Mouse (Mus musculus): ENCODE results near the gene Psmb4. TPM values are rescaled to one million over a fixed set of nuclear protein-coding genes. Genes with fewer than 3 reads are reported as not detected.
"Not testable (repeated sequence)": the region's sequence is repeated elsewhere in the genome, so short reads cannot be mapped to it uniquely, and the experiment has no call there.

Psmb4 gene
- polyA plus RNA-seq (2015; fragmentation: Nextera tagmentation; extraction: Ambion mirVana), result 138 and 157 TPM in 2 replicates

DNA sequence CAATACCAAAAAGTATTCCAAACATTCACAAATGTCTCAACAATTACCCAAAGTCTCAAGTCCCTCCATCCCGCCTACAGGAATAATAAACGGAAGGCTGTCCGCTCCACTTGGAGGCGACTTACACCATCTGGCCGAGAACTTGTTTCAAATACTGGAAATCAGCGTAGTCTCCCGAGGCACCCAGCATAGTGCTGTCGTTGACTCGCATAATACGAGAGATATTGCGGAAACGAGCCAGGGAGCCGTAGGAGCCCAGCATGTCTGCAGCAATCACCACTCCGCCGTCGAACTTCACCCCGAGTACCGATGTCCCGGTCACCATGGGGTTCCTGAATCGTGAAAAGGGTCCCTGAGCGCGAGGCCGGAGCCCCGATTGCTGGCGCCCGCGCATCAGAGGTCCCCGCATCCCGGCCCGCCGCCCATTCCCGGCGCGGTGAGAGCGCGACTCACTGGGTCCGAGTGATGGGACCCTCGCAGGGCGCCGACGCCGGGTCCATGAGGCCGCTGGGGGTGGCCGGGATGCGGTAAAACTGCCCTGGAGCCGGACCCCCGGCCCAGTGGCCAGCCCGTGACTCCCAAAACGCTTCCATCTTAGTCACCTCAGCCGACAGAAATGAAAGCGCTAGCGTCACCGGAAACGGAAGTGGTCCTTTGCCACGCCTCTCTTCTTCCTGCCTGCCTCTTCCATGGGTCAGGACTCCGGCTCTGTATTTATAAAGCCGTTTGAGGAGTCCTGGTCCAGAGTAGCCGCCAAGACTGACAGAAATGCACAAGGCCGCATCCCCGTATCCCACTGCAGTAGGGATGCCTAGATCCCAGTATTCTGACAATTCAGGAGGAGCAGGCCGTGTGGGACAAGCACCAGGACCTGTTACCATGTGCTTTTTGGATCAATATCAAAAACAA lies at the start of gene Psmb4:
Psmb4 (minus strand) TSS at position 646 of the 909 bp plus-strand sequence.
- peaks cover 18% of the 10 kb centered on the region for H3K36me3 ChIP-seq (ENCODE audit: control insufficient read depth, insufficient read depth)
- H3K27ac ChIP-seq (ENCODE audit: low read length), result peak within 1 kb of the TSS; percentile 74
- no peaks in the 10 kb centered on the region for H3K9me3 ChIP-seq (replicated peaks; ENCODE audit: control insufficient read depth, low read length)
- peak within 1 kb of the TSS; percentile 75 for H3K4me3 ChIP-seq (ENCODE audit: low read depth, low read length)
- peak within 1 kb of the TSS; percentile 79 for H3K9ac ChIP-seq (ENCODE audit: low read depth, low read length)
- WGBS (ENCODE audit: insufficient replicate concordance), result under 1% methylated on average over 61 of the region's 61 CpGs
- H3K4me1 ChIP-seq (ENCODE audit: control insufficient read depth, low read depth, low read length), result peaks cover 14% of the 10 kb centered on the region
- peak within 1 kb of the TSS; percentile 96 for H3K4me2 ChIP-seq (ENCODE audit: low read depth, low read length)
- H3K27me3 ChIP-seq (ENCODE audit: control insufficient read depth, insufficient read depth, low read depth, low read length), result no peaks in the 10 kb centered on the region
- peak; percentile 82 for ATAC-seq (ENCODE audit: low read depth)

DNA sequence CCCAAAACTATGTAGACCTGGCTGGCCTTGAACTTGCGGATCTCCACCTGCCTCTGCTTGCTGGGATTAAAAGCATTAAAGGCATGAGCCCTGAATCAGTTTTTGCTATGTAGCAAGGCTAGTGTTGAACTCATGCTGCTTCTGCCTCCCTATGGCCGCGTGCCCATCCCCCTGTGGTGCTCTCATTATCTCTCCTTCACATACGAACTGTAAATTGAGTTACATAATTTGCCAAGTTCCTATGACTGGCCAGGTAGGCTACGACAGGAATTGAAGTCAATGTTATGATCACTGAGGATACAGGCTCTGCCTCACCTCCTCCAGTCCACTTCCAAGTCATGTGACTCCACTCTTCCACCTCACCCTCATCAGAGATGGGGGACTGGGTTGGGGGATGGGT lies 49.4 kb upstream of the Psmb4 start:
- 33% methylated on average over 5 of the region's 5 CpGs for WGBS (ENCODE audit: insufficient replicate concordance)
- not testable (repeated sequence) for H3K4me2 ChIP-seq (ENCODE audit: low read depth, low read length); H3K4me3 ChIP-seq (ENCODE audit: low read depth, low read length); ATAC-seq (ENCODE audit: low read depth); H3K27ac ChIP-seq (ENCODE audit: low read length); H3K36me3 ChIP-seq (ENCODE audit: control insufficient read depth, insufficient read depth); H3K27me3 ChIP-seq (ENCODE audit: control insufficient read depth, insufficient read depth, low read depth, low read length); H3K9me3 ChIP-seq (replicated peaks; ENCODE audit: control insufficient read depth, low read length); H3K9ac ChIP-seq (ENCODE audit: low read depth, low read length)
- peaks cover 34% of the 10 kb centered on the region for H3K4me1 ChIP-seq (ENCODE audit: control insufficient read depth, low read depth, low read length)

DNA sequence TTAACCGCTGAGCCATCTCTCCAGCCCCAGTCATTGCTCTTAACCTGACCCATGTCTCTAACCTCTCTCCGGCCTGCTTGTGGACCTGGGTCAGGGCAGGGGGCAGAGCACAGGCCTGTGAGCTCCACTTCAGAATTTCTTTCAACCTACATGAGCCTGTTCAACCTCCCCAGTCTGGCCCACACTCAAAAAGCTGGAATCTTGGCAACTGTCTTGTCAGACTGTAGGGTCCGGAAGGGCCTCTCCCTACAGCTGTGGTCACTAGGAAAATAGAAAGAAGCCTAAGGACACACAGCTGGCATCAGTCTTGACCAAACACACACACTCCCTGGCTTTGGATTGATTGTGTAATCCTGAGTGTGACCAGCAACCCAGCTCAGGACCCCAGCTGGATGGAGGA lies 48.6 kb upstream of the Psmb4 start:
- Histone ChIP-seq H3K4me2 (ENCODE audit: low read depth, low read length) (peak overlapping the region; percentile 24; the same call in 1 of the 2 replicates), H3K4me1 (ENCODE audit: control insufficient read depth, low read depth, low read length) (peaks cover 38% of the 10 kb centered on the region), H3K27ac (ENCODE audit: low read length) (peak overlapping the region; percentile 50; the same call in 1 of the 2 replicates)
- H3K27me3 ChIP-seq (ENCODE audit: control insufficient read depth, insufficient read depth, low read depth, low read length); H3K9me3 ChIP-seq (replicated peaks; ENCODE audit: control insufficient read depth, low read length); H3K9ac ChIP-seq (ENCODE audit: low read depth, low read length); H3K4me3 ChIP-seq (ENCODE audit: low read depth, low read length); ATAC-seq (ENCODE audit: low read depth); H3K36me3 ChIP-seq (ENCODE audit: control insufficient read depth, insufficient read depth): not testable (repeated sequence)
- WGBS (ENCODE audit: insufficient replicate concordance), result 73% methylated on average over 3 of the region's 3 CpGs

DNA sequence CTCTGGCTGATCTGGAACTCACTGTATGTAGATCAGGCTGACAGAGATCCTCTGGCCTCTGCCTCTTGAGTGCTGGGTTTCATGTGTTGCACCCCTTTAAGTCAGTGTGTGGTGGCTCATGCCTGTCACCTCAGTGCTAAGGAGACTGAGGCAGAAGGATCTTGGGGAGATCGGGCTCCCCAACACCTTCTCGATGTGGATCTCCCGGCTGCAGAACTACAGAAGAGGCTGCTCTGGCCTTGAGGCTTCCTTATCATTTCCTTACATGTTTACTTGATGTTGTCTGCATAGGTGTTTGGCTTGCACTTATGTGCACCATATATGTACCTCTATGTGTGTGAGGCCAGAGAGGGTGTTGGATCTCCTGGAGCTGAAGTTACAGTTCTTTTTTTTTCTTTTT lies 47.8 kb upstream of the Psmb4 start:
- H3K4me1 ChIP-seq (ENCODE audit: control insufficient read depth, low read depth, low read length), result peaks cover 38% of the 10 kb centered on the region
- not testable (repeated sequence) for H3K4me3 ChIP-seq (ENCODE audit: low read depth, low read length); ATAC-seq (ENCODE audit: low read depth); H3K9me3 ChIP-seq (replicated peaks; ENCODE audit: control insufficient read depth, low read length); H3K9ac ChIP-seq (ENCODE audit: low read depth, low read length); H3K27ac ChIP-seq (ENCODE audit: low read length); H3K27me3 ChIP-seq (ENCODE audit: control insufficient read depth, insufficient read depth, low read depth, low read length); H3K36me3 ChIP-seq (ENCODE audit: control insufficient read depth, insufficient read depth)
- H3K4me2 ChIP-seq (ENCODE audit: low read depth, low read length), result peak overlapping the region; percentile 17; the same call in 1 of the 2 replicates
- 27% methylated on average over 3 of the region's 3 CpGs for WGBS (ENCODE audit: insufficient replicate concordance)

DNA sequence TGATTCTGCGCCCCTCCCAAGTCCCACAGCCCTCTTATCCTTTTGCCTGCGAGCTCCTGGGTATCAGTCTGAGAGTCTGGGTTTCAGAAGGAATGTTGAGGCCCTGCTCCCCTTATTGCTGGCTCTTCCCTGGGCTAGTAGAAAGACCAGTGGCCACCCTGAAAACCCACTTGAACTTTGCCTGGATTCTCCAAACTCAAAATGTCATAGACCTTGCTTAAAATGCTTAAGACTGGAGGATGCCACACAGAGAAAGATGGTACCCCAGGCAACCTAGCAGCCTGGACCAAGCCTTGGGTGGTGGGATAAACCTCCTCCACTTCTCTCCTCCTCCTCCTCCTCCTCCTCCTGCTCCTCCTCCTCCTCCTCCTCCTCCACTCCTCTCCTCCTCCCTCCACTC lies 46.8 kb upstream of the Psmb4 start:
- H3K27ac ChIP-seq (ENCODE audit: low read length), result peak overlapping the region; percentile 89

DNA sequence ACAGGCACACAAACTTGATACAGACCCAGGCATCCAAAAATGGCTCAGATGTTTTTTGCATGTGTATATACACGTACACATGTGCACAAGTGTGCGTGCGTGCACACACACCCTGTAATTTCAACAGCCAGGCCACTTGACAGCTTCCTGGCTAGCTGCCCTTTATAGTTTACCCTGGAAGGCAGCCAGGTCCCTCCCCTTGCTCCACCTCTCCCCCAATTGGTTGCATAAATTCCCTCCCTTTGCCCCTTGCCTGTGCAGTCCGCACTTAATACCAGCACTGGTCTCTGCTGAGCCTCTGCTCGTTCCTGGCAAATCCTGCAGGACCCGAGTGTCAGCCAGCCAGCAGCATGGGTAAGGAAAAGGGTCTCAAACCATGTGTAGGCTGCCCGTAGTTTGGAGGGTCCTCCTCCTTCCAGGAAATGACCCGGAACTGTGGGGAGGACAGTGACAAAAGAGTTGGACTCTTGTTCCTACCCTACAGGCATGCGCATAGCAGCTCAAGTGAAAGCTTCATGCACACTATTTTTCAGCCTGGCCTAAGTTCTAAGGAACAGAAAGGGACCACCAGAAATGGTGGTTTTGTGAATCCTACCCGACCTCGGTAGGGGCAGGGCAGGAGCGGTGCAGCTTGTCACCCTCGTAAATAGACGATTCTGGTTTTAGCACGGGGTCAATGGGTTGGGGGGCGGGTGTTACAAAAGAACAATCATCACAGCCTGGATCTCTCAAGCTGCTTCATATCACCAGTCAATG lies 46.2 kb upstream of the Psmb4 start, which contains the start of gene Selenbp1:
Selenbp1 (plus strand) TSS at position 248 of the 756 bp plus-strand sequence.
- Histone ChIP-seq H3K9ac (ENCODE audit: low read depth, low read length) (peak within 1 kb of the TSS; percentile 72), H3K27ac (ENCODE audit: low read length) (peak within 1 kb of the TSS; percentile 89), H3K9me3 (replicated peaks; ENCODE audit: control insufficient read depth, low read length) (no peaks in the 10 kb centered on the region), H3K36me3 (ENCODE audit: control insufficient read depth, insufficient read depth) (no peaks in the 10 kb centered on the region), H3K4me2 (ENCODE audit: low read depth, low read length) (peak within 1 kb of the TSS; percentile 57), H3K4me3 (ENCODE audit: low read depth, low read length) (peak within 1 kb of the TSS; percentile 64), H3K27me3 (ENCODE audit: control insufficient read depth, insufficient read depth, low read depth, low read length) (no peaks in the 10 kb centered on the region), H3K4me1 (ENCODE audit: control insufficient read depth, low read depth, low read length) (peaks cover 38% of the 10 kb centered on the region)
- ATAC-seq (ENCODE audit: low read depth), result peak; percentile 85
- WGBS (ENCODE audit: insufficient replicate concordance), result 2% methylated on average over 16 of the region's 16 CpGs

More for the DNA sequence above, 46.8 kb upstream of the Psmb4 start:
- peaks cover 38% of the 10 kb centered on the region for H3K4me1 ChIP-seq (ENCODE audit: control insufficient read depth, low read depth, low read length)
- H3K9ac ChIP-seq (ENCODE audit: low read depth, low read length); H3K9me3 ChIP-seq (replicated peaks; ENCODE audit: control insufficient read depth, low read length); H3K36me3 ChIP-seq (ENCODE audit: control insufficient read depth, insufficient read depth); ATAC-seq (ENCODE audit: low read depth); H3K27me3 ChIP-seq (ENCODE audit: control insufficient read depth, insufficient read depth, low read depth, low read length): not testable (repeated sequence)
- H3K4me2 ChIP-seq (ENCODE audit: low read depth, low read length), result peak overlapping the region; percentile 57
- WGBS (ENCODE audit: insufficient replicate concordance), result no CpG with 5 or more reads among the region's 2 CpGs
- peak overlapping the region; percentile 64 for H3K4me3 ChIP-seq (ENCODE audit: low read depth, low read length)

DNA sequence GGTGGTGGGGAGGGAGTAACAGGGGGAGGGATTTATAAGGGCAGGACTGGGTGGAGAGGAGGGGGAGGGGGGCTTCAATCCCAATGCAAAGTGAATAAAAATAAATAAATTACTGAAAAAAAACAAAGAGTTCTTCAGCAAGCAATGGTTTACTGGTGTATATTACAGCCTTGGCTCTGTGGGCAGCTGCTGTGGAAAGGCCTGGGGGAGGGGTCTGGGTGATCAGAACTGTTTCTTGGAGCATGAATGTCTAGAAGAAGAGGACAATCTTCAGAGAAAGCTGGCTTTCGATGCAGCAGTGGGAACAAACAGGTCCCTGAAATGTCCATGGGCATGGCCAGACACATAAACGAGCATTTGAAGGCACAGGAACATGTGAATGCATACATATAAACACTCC lies 45.5 kb upstream of the Psmb4 start:
- H3K36me3 ChIP-seq (ENCODE audit: control insufficient read depth, insufficient read depth); ATAC-seq (ENCODE audit: low read depth); H3K27me3 ChIP-seq (ENCODE audit: control insufficient read depth, insufficient read depth, low read depth, low read length); H3K4me3 ChIP-seq (ENCODE audit: low read depth, low read length); H3K9ac ChIP-seq (ENCODE audit: low read depth, low read length); H3K9me3 ChIP-seq (replicated peaks; ENCODE audit: control insufficient read depth, low read length): not testable (repeated sequence)
- Histone ChIP-seq H3K27ac (ENCODE audit: low read length) (peak overlapping the region; percentile 89), H3K4me1 (ENCODE audit: control insufficient read depth, low read depth, low read length) (peaks cover 38% of the 10 kb centered on the region), H3K4me2 (ENCODE audit: low read depth, low read length) (peak overlapping the region; percentile 57)
- WGBS (ENCODE audit: insufficient replicate concordance), result 38% methylated on average over 2 of the region's 2 CpGs

DNA sequence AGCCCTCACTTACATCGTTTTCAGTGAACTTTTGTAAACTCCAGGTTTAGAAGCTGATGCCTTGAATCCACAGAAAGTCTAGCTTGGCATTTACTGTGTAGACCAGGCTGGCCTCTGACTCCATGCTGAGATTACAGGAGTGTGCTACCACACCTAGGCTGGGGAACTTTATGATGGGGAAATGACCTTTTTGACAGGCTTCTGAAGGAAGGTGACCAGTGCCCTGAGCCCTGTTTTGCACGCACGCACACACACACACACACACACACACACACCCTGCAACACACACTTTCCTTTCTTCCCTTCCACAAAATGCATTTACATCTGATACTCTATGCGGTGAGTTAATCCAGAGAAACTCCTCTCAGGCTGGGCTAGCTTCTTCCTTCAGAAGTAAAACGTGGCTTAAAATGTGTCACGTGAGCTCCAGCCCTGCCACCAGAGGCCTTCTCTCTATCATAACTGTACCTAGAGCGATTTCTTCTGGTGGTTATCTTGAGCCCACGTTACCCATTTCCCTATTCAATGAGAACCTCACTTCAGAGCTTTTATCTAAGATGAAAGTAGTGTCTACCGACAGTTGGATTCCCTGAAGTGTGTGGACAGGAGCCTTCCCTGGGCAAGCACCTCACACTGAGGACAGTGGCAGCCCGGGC lies 44.8 kb upstream of the Psmb4 start:
- H3K4me2 ChIP-seq (ENCODE audit: low read depth, low read length), result not testable (repeated sequence)
- peak; percentile 17 for ATAC-seq (ENCODE audit: low read depth)
- WGBS (ENCODE audit: insufficient replicate concordance), result 44% methylated on average over 10 of the region's 10 CpGs

More for the DNA sequence above, 44.8 kb upstream of the Psmb4 start:
- not testable (repeated sequence) for H3K27me3 ChIP-seq (ENCODE audit: control insufficient read depth, insufficient read depth, low read depth, low read length); H3K36me3 ChIP-seq (ENCODE audit: control insufficient read depth, insufficient read depth); H3K4me3 ChIP-seq (ENCODE audit: low read depth, low read length); H3K9ac ChIP-seq (ENCODE audit: low read depth, low read length); H3K9me3 ChIP-seq (replicated peaks; ENCODE audit: control insufficient read depth, low read length)
- Histone ChIP-seq H3K4me1 (ENCODE audit: control insufficient read depth, low read depth, low read length) (peaks cover 43% of the 10 kb centered on the region), H3K27ac (ENCODE audit: low read length) (peak overlapping the region; percentile 89)
